Mouse (Mus musculus): ENCODE measurements around the gene Rspo3.

Gene Rspo3

DNA sequence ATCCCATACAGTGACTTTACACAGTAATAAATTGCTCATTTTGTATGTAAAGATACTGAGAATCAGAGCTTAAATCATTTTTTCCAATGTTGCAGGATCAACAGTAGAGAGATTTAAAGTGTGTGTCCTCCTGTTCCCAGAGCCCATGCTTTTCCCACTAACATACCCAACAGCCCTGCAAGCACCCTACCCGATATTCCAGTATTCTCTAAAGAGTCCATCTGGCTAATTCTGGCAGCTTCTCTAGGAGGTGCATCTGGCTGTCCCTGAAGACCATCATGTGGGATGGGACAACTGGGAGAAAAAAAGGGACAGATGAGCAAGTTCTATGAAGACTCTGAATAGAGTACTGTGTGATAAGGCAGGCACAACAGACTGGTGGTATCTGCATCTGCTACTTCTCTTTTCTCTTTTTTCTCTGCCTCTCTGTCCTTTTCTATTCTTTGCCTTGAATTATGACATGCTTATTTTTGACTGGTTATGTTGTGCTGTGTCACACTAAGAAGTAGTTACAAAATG lies 102.7 kb downstream of the Rspo3 start:
- peak; percentile 32 for DNase-seq (ENCODE audit: low spot score)

DNA sequence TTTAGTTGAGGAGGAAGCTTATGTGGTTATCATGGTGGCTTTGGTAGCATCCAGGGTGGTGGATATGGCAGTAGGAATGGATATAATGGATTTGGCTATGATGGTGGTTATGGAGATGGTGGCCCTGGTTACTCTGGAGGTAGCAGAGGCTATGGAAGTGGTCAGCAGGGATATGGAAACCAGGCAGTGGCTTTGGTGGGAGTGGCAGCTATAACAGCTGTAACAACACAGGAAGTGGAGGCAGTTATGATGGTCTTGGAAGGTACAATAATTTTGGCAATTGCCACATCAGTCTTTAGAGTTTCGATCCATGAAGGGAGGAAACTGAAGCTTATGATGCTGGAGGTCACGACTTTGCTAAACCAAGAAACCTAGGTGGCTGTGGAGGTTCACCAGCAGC lies 109.0 kb downstream of the Rspo3 start:
- no peak for DNase-seq (ENCODE audit: low spot score)

DNA sequence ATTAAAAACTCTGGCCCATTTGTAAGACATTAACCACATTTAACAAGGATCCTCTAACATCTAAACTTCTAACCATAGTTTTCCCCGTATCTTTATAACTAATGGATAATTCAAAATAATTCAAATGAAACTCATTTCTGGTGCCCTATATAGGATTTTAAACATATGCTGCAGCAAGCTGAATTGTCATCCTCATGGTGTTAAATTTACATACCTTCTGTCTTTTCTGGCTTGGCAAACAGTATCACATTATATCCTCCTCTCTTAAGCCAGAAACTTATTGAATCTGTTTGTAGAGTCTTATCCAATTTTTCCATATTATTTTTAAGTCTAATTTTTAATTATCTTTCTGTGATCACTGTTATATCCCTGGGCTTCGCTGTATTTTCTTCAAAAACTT lies 111.1 kb downstream of the Rspo3 start:
- no peak for DNase-seq (ENCODE audit: low spot score)

DNA sequence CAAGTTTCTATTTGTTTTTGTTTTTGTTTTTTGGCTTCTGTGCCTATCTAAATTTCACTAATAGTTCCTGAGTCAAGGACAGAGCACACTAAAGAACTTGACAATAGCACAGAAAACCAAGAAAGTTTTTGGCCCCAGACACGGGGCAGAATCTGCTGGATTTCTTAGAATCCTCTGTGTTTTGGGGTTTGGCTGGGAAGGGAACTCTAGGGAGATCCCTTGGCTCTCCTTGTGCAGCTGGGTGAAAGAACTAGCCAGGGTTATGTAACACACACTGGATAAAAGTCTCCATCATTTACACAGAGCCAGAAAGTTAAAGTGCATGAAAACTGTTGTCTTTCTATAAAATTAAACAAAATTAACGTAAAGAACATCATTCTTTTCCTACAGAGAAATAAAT lies 121.3 kb downstream of the Rspo3 start:
- DNase-seq (ENCODE audit: low spot score) = no peak

DNA sequence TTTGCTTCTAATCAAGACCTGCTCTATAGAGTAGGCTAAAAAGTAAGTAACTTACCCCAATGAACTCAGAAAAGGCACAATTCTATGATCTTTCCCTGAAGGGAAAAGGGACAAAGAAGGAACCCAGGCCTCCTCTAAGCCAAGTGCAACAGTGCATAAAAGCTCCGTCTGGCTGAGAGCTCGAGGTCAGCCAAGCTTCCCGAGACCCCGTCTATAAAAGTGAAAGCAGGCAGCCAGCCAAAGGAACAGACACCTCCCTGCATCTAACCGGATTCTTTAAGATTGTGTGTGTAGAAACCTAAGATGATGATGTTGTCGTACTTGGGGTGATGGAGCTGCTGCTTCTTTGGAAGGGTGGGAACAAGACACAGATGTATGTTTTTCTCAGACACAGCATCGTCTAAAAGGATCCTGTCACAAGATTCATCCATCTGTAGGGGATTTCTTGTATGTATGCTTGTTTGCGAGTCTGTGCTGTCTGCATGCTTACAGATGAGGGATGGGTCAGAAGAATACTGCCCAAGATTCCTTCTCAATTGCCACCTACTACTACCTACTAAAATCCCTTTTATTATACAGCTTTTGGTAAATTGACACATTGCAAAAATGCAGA lies 132.9 kb downstream of the Rspo3 start:
- DNase-seq (ENCODE audit: low spot score) = no peak

Measured in layer of hippocampus, adult 11-12 months (tissue).